9 mouse cellular contexts compared by ENCODE assay signal in genomic region chr1:172048241-172048734, GRCm38 (mm10). TPM values are rescaled to one million over a fixed set of nuclear protein-coding genes. Genes with fewer than 3 reads are reported as not detected.
A peak's percentile ranks its signal among the peaks of the same experiment; 100 is the strongest.
DNase-seq lines count a peak whose midpoint lies in the region; ATAC-seq and TF ChIP-seq lines count a peak whose summit lies in the region.
"Had no signal": no experiment of that assay in that cellular context is flagged by ENCODE, and none has a peak within 500 bp of the region (broad histone marks: within the 10 kb centered on the region; RNA-seq: fewer than 3 reads in every experiment).

No protein-coding gene starts in this region.

- no peaks in the 10 kb centered on the region for H3K36me3 ChIP-seq in heart, embryonic 12.5 days
- H3K36me3 ChIP-seq in forebrain, postnatal 0 days (ENCODE audit: insufficient read depth) = no peaks in the 10 kb centered on the region
- H3K36me3 ChIP-seq in liver, embryonic 13.5 days = no peaks in the 10 kb centered on the region

- WGBS in heart, embryonic 12.5 days = 33% methylated on average over 6 of the region's 6 CpGs
- WGBS in forebrain, postnatal 0 days = 5% methylated on average over 6 of the region's 6 CpGs
- WGBS in liver, embryonic 13.5 days (ENCODE audit: insufficient replicate concordance) = 15% methylated on average over 6 of the region's 6 CpGs

- intact Hi-C loops in left cerebral cortex, postnatal 25 days (cut with DNase I) = loop anchor here (5.0 kb wide), 2 partner anchors 79 to 264 kb away; partner anchors contain the start of gene Pex19

- peak overlapping the region; percentile 9; the same call in 1 of the 2 replicates for H3K9ac ChIP-seq in heart, embryonic 12.5 days
- H3K9ac ChIP-seq in forebrain, postnatal 0 days = peak overlapping the region; percentile 31; the same call in 1 of the 2 replicates
- H3K9ac ChIP-seq in liver, embryonic 13.5 days = no peak overlapping the region

- ATAC-seq in heart, embryonic 12.5 days (ENCODE audit: insufficient number of reproducible peaks, low FRiP score) = peak; percentile 43; the same call in 1 of the 2 replicates
- peak; percentile 70 for ATAC-seq in forebrain, postnatal 0 days
- no peak for ATAC-seq in liver, embryonic 13.5 days (ENCODE audit: low read depth)

- H3K27me3 ChIP-seq in heart, embryonic 12.5 days (replicated peaks) = peaks cover 32% of the 10 kb centered on the region
- no peaks in the 10 kb centered on the region for H3K27me3 ChIP-seq in forebrain, postnatal 0 days (ENCODE audit: insufficient read depth, low read length)
- peaks cover 22% of the 10 kb centered on the region for H3K27me3 ChIP-seq in liver, embryonic 13.5 days

- H3K9me3 ChIP-seq in heart, embryonic 12.5 days (replicated peaks) = no peaks in the 10 kb centered on the region
- H3K9me3 ChIP-seq in forebrain, postnatal 0 days (ENCODE audit: low read length) = no peaks in the 10 kb centered on the region
- H3K9me3 ChIP-seq in liver, embryonic 13.5 days (replicated peaks) = no peaks in the 10 kb centered on the region

- H3K4me2 ChIP-seq in heart, embryonic 12.5 days = peak overlapping the region; percentile 44
- no peak overlapping the region for H3K4me2 ChIP-seq in forebrain, postnatal 0 days (ENCODE audit: low read depth)
- no peak overlapping the region for H3K4me2 ChIP-seq in liver, embryonic 13.5 days

- no peak for DNase-seq in heart, adult 11 months
- peak; percentile 39 for DNase-seq in MN1 (ENCODE audit: low spot score)
- DNase-seq in forebrain, postnatal 0 days = peak; percentile 50
- DNase-seq in liver, embryonic 13.5 days = no peak
- no peak for DNase-seq in thymus, adult 18-20 months
- no peak for DNase-seq in left cerebral cortex, postnatal 25 days (ENCODE audit: low spot score in 2 of 2)
- DNase-seq in adrenal gland, postnatal 4 days (ENCODE audit: low spot score in 2 of 2) = no peak

- H3K4me1 ChIP-seq in heart, embryonic 12.5 days (replicated peaks) = peaks cover 18% of the 10 kb centered on the region
- H3K4me1 ChIP-seq in forebrain, postnatal 0 days (ENCODE audit: insufficient read depth) = no peaks in the 10 kb centered on the region
- H3K4me1 ChIP-seq in liver, embryonic 13.5 days (replicated peaks) = no peaks in the 10 kb centered on the region

- TF ChIP-seq CTCF in forebrain, postnatal 0 days (IDR thresholded peaks at IDR 0.05; ENCODE audit: low read depth) = no peak

- H3K27ac ChIP-seq in heart, embryonic 12.5 days (ENCODE audit: poor library complexity, severe bottlenecking) = no peak overlapping the region
- peak overlapping the region; percentile 57 for H3K27ac ChIP-seq in forebrain, postnatal 0 days (ENCODE audit: low read depth, low read length)
- H3K27ac ChIP-seq in liver, embryonic 13.5 days = no peak overlapping the region

- H3K4me3 ChIP-seq in heart, embryonic 12.5 days = peak overlapping the region; percentile 16
- H3K4me3 ChIP-seq in forebrain, postnatal 0 days (ENCODE audit: low read depth, low read length) = no peak overlapping the region
- H3K4me3 ChIP-seq in liver, embryonic 13.5 days (replicated peaks) = 0 out of 2 replicates have a peak overlapping the region, but pooled peaks have one; percentile 4

RNA-seq across cellular contexts. Expression of gene Nhlh1, which starts 9.1 kb away (rescaled TPM):
- not detected in 2 replicates for polyA plus RNA-seq in heart, embryonic 12.5 days (2016; fragmentation: Nextera tagmentation; extraction: Ambion mirVana)
- 0.95 and 1.0 TPM in 2 replicates for total RNA-seq in forebrain, postnatal 0 days (2014; rRNA removed)
- 0.20 and 0.47 TPM in 2 replicates for polyA plus RNA-seq in forebrain, postnatal 0 days (2015; fragmentation: Nextera tagmentation; extraction: Ambion mirVana)
- not detected in 2 replicates for polyA plus RNA-seq in liver, embryonic 13.5 days (2015; fragmentation: Nextera tagmentation; extraction: Ambion mirVana)
- total RNA-seq in left cerebral cortex, postnatal 25 days (2021) = under 1 TPM; 0.23 to 0.64 TPM
- under 1 TPM in 1 of 2 experiments, not detected in 1; 0.31 TPM for total RNA-seq in adrenal gland, postnatal 4 days (2021)
- polyA plus RNA-seq: gonadal fat pad, adult 2 months had no signal

RNA-seq across cellular contexts. Expression of gene Vangl2, which starts 20.0 kb away (rescaled TPM):
- polyA plus RNA-seq in heart, embryonic 12.5 days (2016; fragmentation: Nextera tagmentation; extraction: Ambion mirVana) = 13.5 and 14.4 TPM in 2 replicates
- total RNA-seq in forebrain, postnatal 0 days (2014; rRNA removed) = 47.2 and 63.4 TPM in 2 replicates
- 35.3 and 37.3 TPM in 2 replicates for polyA plus RNA-seq in forebrain, postnatal 0 days (2015; fragmentation: Nextera tagmentation; extraction: Ambion mirVana)
- 0.89 and 1.4 TPM in 2 replicates for polyA plus RNA-seq in liver, embryonic 13.5 days (2015; fragmentation: Nextera tagmentation; extraction: Ambion mirVana)
- total RNA-seq in left cerebral cortex, postnatal 25 days (2021) = 10 to 100 TPM; 13.3 to 13.5 TPM
- total RNA-seq in adrenal gland, postnatal 4 days (2021) = 10 to 100 TPM; 16.2 to 18.7 TPM

RNA-seq across cellular contexts. Expression of gene Copa, which starts 34.0 kb away (rescaled TPM):
- polyA plus RNA-seq in heart, embryonic 12.5 days (2016; fragmentation: Nextera tagmentation; extraction: Ambion mirVana) = 214 and 219 TPM in 2 replicates
- 199 and 241 TPM in 2 replicates for total RNA-seq in forebrain, postnatal 0 days (2014; rRNA removed)
- polyA plus RNA-seq in forebrain, postnatal 0 days (2015; fragmentation: Nextera tagmentation; extraction: Ambion mirVana) = 127 and 151 TPM in 2 replicates
- polyA plus RNA-seq in liver, embryonic 13.5 days (2015; fragmentation: Nextera tagmentation; extraction: Ambion mirVana) = 64.4 and 80.4 TPM in 2 replicates
- 100 to 1,000 TPM; 146 to 154 TPM for total RNA-seq in left cerebral cortex, postnatal 25 days (2021)
- 100 to 1,000 TPM; 187 to 205 TPM for total RNA-seq in adrenal gland, postnatal 4 days (2021)

RNA-seq across cellular contexts. Expression of gene Ncstn, which starts 34.3 kb away (rescaled TPM):
- polyA plus RNA-seq in heart, embryonic 12.5 days (2016; fragmentation: Nextera tagmentation; extraction: Ambion mirVana) = 132 TPM in 2 replicates
- total RNA-seq in forebrain, postnatal 0 days (2014; rRNA removed) = 61.9 and 73.1 TPM in 2 replicates
- 77.1 and 93.9 TPM in 2 replicates for polyA plus RNA-seq in forebrain, postnatal 0 days (2015; fragmentation: Nextera tagmentation; extraction: Ambion mirVana)
- polyA plus RNA-seq in liver, embryonic 13.5 days (2015; fragmentation: Nextera tagmentation; extraction: Ambion mirVana) = 33.6 and 38.6 TPM in 2 replicates
- total RNA-seq in left cerebral cortex, postnatal 25 days (2021) = 10 to 100 TPM; 68.3 to 70.8 TPM
- total RNA-seq in adrenal gland, postnatal 4 days (2021) = 100 to 1,000 TPM; 148 to 154 TPM

Comparison
In these comparisons a context has a peak if more than half of its experiments do, and no peak if none do; other contexts are left out.
1. DNase-seq: peak in MN1 (single experiment) and forebrain, postnatal 0 days (single experiment); none in heart, adult 11 months (single experiment), liver, embryonic 13.5 days (single experiment), thymus, adult 18-20 months (0 of 2), left cerebral cortex, postnatal 25 days (0 of 2) and adrenal gland, postnatal 4 days (0 of 2).